Mouse (Mus musculus): ENCODE measurements around the gene Zfp568. TPM values are rescaled to one million over a fixed set of nuclear protein-coding genes. Genes with fewer than 3 reads are reported as not detected.

Gene Zfp568
- 35.6 and 37.3 TPM in 2 replicates for polyA plus RNA-seq (2016; fragmentation: Nextera tagmentation; extraction: Ambion mirVana)

DNA sequence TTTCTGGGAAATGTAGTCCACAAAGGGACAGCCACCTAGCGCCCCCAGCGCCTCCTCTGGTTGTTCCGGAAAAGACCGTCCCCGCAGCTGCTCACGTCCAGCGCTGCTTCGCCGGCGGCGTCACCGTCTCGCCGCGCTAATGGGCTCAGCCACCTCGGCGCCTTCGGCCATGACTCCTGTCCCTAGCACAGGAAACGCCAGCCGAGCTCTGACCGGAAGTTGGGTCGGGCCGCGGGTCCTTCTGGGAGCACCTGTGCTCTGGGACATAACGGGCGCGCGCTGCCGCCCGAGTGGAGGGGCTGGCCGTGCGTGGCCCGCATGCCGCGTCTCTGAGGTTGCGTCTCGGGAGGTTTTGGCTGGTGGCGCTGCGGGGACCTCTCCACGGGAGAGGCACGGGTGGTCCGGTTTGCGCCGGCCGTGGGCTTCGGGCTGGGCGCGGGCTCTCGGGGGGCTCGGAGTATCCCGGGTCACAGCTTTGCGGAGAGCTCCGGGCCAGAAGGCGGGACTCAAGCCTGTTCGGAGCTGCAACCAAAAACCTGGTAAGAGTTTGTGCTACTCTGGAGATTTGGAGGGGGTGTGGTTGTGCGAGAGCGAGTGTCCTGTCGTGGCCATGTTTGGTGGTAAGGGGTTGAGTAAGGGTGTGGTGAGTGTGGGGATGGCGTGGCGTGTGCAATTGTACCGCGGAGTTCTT, at the start of gene Zfp568:
Gene Zfp568 (plus strand): TSS at position 266 of the 691 bp plus-strand sequence.
- peak; percentile 97 for DNase-seq (ENCODE audit: low spot score)
- Histone ChIP-seq H3K4me3 (peak within 1 kb of the TSS; percentile 80), H3K4me1 (peaks cover 20% of the 10 kb centered on the region), H3K36me3 (peaks cover 35% of the 10 kb centered on the region), H3K27me3 (ENCODE audit: low read depth, poor library complexity, severe bottlenecking) (no peaks in the 10 kb centered on the region), H3K9me3 (replicated peaks) (no peaks in the 10 kb centered on the region), H3K27ac (peak within 1 kb of the TSS; percentile 95)
- WGBS: under 1% methylated on average over 62 of the region's 62 CpGs

DNA sequence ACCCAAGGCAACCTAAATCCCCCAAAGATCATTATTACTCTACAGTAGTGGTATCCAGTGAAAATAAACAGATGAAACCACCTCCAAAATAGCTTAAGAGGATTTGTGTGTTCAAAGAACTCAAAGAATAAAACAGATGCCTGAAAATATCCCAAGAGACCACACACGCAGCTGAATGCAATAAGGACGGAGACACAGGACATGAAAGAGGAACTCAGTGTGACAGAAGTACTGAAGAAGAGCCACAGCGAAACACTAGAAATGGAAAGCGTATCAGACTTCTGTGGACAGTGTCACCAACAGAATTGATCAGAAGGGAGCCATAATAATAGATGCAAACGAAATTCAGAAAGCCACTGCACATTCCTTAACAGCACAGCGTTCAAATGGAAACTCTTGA, 44.9 kb upstream of the Zfp568 start:
- Histone ChIP-seq H3K27me3 (ENCODE audit: low read depth, poor library complexity, severe bottlenecking) (no peaks in the 10 kb centered on the region), H3K4me3 (no peak overlapping the region), H3K27ac (no peak overlapping the region), H3K9me3 (replicated peaks) (no peaks in the 10 kb centered on the region), H3K36me3 (peaks cover 85% of the 10 kb centered on the region), H3K4me1 (no peaks in the 10 kb centered on the region)
- WGBS: 91% methylated on average over 6 of the region's 6 CpGs
- no peak for DNase-seq (ENCODE audit: low spot score)

DNA sequence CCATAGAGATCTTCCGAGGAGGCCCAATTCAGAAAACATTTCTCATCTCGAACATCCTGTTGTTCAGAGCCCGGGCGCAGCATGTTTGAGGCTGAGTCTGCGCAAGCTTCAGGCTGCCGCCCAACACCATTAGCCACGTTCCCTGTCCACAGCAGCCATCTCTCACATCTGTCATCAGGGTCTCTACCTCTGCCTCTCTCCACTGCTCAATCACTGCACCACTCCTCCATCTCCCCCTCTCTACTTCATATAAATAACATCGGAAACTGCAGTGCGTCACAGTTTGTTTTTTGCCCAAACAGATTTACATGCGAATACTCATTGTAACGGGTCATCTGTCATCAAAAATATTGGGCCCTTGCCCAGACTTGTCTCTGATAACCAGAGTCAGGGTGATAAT, 42.7 kb upstream of the Zfp568 start:
- DNase-seq (ENCODE audit: low spot score): no peak
- WGBS: 88% methylated on average over 11 of the region's 11 CpGs
- no peaks in the 10 kb centered on the region for H3K4me1 ChIP-seq
- H3K36me3 ChIP-seq: peaks cover 73% of the 10 kb centered on the region
- H3K27me3 ChIP-seq (ENCODE audit: low read depth, poor library complexity, severe bottlenecking): no peaks in the 10 kb centered on the region
- H3K4me3 ChIP-seq: no peak overlapping the region
- H3K27ac ChIP-seq: no peak overlapping the region
- no peaks in the 10 kb centered on the region for H3K9me3 ChIP-seq (replicated peaks)

DNA sequence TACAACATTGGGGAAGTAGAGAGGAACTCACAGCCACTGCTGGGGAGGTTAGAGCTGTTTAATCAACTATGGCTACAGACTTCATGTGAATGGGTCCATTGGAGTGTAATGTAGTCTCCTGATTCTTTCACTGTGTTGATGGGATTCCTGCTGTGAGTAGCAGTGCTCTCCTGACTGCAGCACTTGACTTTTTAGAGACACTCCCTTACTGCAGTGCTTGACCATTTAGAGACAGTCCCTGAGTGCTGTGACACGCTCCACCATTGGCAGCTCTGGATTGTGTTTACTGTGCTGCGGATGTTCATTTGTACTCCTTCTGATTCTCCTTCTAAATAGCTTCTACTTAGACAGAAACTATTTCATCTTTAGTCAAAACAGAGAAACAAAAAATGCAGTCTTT, 41.0 kb upstream of the Zfp568 start:
- peaks cover 71% of the 10 kb centered on the region for H3K36me3 ChIP-seq
- 58% methylated on average over 2 of the region's 2 CpGs for WGBS
- no peaks in the 10 kb centered on the region for H3K4me1 ChIP-seq
- H3K9me3 ChIP-seq (replicated peaks): no peaks in the 10 kb centered on the region
- DNase-seq (ENCODE audit: low spot score): no peak
- no peaks in the 10 kb centered on the region for H3K27me3 ChIP-seq (ENCODE audit: low read depth, poor library complexity, severe bottlenecking)
- no peak overlapping the region for H3K27ac ChIP-seq
- no peak overlapping the region for H3K4me3 ChIP-seq

DNA sequence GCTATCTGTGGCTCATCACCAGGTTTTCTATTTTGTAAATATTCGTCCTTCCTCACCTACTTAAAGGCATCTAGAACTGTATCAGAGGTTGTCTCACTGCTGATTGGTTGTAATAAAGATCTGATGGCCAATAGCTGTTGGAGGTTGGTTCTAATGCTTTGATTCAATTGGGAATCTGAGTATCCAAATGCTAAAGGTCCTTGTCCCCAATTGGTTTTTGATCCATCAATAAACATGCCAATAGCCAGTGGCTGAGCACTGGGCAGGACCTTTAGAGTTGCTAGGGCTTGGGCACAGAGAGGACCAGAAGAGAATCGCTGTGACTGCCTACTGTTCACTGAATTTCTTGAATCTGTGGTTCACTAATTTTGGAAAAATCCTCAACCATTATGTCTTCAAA, 40.0 kb upstream of the Zfp568 start:
- Histone ChIP-seq H3K36me3 (peaks cover 73% of the 10 kb centered on the region), H3K4me3 (no peak overlapping the region), H3K9me3 (replicated peaks) (no peaks in the 10 kb centered on the region), H3K27me3 (ENCODE audit: low read depth, poor library complexity, severe bottlenecking) (no peaks in the 10 kb centered on the region), H3K4me1 (no peaks in the 10 kb centered on the region), H3K27ac (no peak overlapping the region)
- no peak for DNase-seq (ENCODE audit: low spot score)
- WGBS: 76% methylated on average over 2 of the region's 2 CpGs

DNA sequence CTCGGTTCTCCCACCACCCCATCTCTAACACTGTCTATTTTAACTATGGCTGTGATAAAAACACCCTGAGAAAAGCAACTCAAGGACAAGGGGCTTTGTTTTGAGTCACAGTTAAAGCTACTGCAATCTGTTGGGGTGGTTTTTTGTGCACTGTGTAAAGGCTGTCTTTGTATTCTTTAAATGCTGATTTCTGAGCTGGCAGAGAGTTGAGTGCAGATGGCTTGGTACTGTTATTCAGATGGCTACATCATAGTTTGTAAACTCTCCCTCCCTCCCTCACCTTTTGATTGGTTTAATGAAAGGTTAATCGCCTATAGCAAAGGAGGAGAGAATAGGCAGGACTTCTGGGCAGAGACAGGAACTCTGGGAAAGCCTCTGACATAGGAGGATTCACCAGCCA, 39.6 kb upstream of the Zfp568 start:
- no peaks in the 10 kb centered on the region for H3K27me3 ChIP-seq (ENCODE audit: low read depth, poor library complexity, severe bottlenecking)
- peaks cover 77% of the 10 kb centered on the region for H3K36me3 ChIP-seq
- no peaks in the 10 kb centered on the region for H3K9me3 ChIP-seq (replicated peaks)

DNA sequence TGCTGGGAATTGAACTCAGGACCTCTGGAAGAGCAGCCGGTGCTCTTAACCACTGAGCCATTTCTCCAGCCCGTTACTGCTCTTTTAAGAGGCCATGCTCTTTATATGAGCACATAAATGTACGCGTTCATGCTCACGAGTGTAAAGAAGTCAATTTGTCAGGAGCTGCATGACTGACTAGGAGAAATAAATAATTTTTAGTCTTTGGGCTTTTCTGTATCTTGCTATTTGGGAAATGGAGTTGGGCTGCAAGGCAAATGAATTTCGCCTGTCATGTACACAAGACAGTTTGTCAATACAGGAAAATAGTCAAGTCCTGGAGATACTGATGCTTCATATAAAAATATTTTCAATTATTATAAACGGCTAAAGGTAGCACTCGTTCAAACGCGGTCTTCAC, 30.7 kb upstream of the Zfp568 start:
- Histone ChIP-seq H3K36me3 (peaks cover 35% of the 10 kb centered on the region), H3K4me3 (peak overlapping the region; percentile 78), H3K9me3 (replicated peaks) (no peaks in the 10 kb centered on the region), H3K4me1 (peaks cover 8% of the 10 kb centered on the region), H3K27me3 (ENCODE audit: low read depth, poor library complexity, severe bottlenecking) (no peaks in the 10 kb centered on the region), H3K27ac (peak overlapping the region; percentile 97)
- no peak for DNase-seq (ENCODE audit: low spot score)
- WGBS: 60% methylated on average over 10 of the region's 10 CpGs

More for the DNA sequence above, 39.6 kb upstream of the Zfp568 start:
- 86% methylated on average over 2 of the region's 2 CpGs for WGBS
- no peak for DNase-seq (ENCODE audit: low spot score)
- Histone ChIP-seq H3K4me3 (no peak overlapping the region), H3K4me1 (no peaks in the 10 kb centered on the region), H3K27ac (no peak overlapping the region)

DNA sequence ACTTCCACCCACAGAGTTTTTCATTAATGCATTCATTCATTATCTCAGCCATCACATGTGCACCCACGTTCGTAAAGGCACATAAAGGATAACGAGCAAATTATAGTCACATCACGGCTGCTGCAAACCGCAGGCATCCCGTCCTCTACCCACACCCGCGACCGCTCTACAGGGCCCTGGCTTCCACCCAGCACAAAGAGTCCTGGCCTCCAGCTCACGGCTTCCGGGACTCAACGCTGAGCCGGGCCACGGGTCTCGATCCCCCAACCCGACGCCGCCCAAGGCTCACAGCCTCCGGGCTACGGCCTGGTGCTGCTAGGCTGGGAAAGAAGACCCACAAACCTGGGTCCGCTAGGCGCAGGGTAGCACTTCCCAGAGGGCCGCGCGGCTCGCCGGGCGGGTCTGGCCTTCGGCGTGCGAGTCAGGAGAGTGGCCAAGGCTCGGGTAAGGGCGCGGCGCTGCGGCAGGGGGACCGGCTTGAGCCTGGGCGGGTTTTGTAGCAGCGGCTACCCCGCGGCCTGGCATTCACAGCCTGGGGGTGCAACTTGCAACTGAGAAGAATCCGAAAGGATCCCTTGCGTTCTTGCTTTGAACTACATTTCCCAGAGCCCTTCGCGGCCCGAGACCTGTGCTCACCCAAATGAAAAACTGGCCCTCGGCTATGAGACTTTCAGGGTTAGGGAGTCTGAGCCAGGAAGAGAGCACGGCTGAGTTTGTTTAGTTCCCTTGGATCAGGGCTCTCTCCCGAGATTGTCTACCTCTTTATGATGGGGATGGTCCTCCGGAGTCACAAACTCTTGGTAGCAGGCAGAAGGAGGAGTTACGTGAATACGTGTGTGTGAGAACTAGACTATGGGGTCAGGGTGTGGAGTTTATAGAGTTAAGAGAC, 30.0 kb upstream of the Zfp568 start, which contains the start of gene Zfp74:
Gene Zfp74 (minus strand): TSS at position 577 of the 889 bp plus-strand sequence.
- Histone ChIP-seq H3K9me3 (replicated peaks) (no peaks in the 10 kb centered on the region), H3K36me3 (peaks cover 28% of the 10 kb centered on the region), H3K4me1 (peaks cover 8% of the 10 kb centered on the region), H3K27ac (peak within 1 kb of the TSS; percentile 97), H3K4me3 (peak within 1 kb of the TSS; percentile 78), H3K27me3 (ENCODE audit: low read depth, poor library complexity, severe bottlenecking) (no peaks in the 10 kb centered on the region)
- WGBS: 3% methylated on average over 52 of the region's 52 CpGs
- DNase-seq (ENCODE audit: low spot score): peak; percentile 87

DNA sequence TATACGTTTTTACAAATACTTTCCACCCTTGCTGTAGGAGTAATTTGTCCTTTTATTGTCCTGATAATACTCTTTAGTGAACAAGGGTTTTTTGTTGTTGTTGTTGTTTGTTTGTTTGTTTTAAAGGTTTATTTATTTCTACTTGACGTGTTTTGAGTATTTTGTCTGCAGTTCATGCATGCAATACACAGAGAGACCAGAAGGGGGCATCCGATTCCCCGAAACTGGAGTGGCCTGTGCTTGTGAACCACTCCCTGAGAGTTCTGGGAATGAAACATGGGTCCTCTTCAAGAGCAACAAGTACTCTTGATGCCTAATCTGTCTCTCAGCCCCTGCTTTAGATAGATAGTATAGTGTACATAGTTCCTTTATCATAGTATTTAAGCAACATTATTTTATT, 29.0 kb upstream of the Zfp568 start:
- peak overlapping the region; percentile 78 for H3K4me3 ChIP-seq
- peak overlapping the region; percentile 97; the same call in 1 of the 2 replicates for H3K27ac ChIP-seq
- peaks cover 19% of the 10 kb centered on the region for H3K36me3 ChIP-seq
- H3K27me3 ChIP-seq (ENCODE audit: low read depth, poor library complexity, severe bottlenecking): no peaks in the 10 kb centered on the region
- peak; percentile 64 for DNase-seq (ENCODE audit: low spot score)
- H3K4me1 ChIP-seq: peaks cover 8% of the 10 kb centered on the region
- WGBS: 30% methylated on average over 4 of the region's 4 CpGs
- no peaks in the 10 kb centered on the region for H3K9me3 ChIP-seq (replicated peaks)

DNA sequence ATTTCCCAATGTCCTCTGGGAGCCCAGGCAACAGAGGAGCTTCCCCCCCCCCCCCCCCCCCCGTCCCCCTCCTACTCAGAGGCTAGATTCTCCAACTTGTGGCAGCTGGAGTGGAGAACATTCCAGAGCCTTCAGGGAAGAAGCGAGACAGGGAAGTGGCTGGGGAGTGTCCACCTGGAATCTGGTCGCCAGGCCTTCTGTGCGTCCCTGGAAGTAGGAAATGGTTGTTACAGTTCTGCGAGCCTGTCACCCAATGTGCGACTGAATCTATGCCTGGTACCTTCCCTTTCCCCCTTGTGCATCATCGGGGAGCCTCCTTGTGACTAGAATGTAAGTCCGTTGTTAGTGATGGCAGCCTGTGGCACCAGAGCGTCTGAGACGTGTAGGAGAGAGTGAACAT, 27.5 kb upstream of the Zfp568 start:
- Histone ChIP-seq H3K9me3 (replicated peaks) (no peaks in the 10 kb centered on the region), H3K4me3 (no peak overlapping the region), H3K4me1 (peaks cover 8% of the 10 kb centered on the region), H3K27ac (no peak overlapping the region), H3K27me3 (ENCODE audit: low read depth, poor library complexity, severe bottlenecking) (no peaks in the 10 kb centered on the region), H3K36me3 (peaks cover 4% of the 10 kb centered on the region)
- DNase-seq (ENCODE audit: low spot score): no peak
- 67% methylated on average over 10 of the region's 10 CpGs for WGBS

DNA sequence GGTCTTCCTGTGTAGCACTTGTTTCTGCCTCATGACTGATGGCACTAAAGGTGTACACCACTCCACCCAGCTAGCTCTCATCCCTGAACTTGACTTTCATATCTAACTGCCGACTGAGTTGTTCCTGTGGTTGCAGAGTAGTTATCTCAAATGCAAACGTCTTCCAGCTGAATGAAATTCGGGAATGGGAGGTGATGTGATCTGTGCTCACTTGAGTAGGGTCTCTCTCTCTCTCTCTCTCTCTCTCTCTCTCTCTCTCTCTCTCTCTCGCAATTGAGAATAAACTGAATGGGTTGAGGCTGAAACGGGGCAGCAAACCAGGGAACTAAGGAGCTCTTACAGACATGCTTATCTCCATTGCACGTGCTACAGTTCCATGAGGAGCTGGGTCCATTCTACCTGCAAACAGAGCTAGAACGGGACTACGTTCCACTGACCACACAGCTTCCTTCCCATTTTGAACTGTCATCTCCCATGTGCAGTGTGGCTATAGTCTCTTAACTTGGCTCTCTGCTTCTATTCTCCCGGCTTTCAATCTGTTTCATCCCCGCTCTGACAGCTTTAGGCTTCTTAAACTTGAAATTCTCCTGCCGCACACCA, 25.5 kb upstream of the Zfp568 start:
- Histone ChIP-seq H3K27me3 (ENCODE audit: low read depth, poor library complexity, severe bottlenecking) (no peaks in the 10 kb centered on the region), H3K9me3 (replicated peaks) (no peaks in the 10 kb centered on the region), H3K36me3 (no peaks in the 10 kb centered on the region), H3K4me1 (peaks cover 8% of the 10 kb centered on the region), H3K27ac (no peak overlapping the region), H3K4me3 (no peak overlapping the region)
- 84% methylated on average over 11 of the region's 11 CpGs for WGBS
- DNase-seq (ENCODE audit: low spot score): no peak

DNA sequence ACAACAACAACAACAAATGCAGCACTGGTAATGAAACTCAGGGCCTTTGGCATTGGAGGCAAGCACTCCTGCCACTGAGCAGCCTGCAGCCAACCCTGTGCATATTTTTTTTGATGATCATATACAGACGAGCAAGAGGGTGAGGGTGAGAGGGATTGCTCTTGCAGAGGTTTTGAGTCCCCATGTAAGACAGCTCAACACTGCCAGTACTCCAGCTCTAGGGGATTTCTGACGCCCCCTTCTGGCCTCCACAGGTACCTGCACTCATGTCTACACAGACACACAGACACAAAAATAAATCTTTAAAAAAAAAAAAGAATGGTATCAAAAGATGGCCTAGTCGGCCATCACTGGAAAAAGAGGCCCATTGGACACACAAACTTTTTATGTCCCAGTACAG, 24.8 kb upstream of the Zfp568 start:
- Histone ChIP-seq H3K4me3 (no peak overlapping the region), H3K27ac (no peak overlapping the region), H3K9me3 (replicated peaks) (no peaks in the 10 kb centered on the region), H3K4me1 (0 out of 2 replicates have a peak, but pooled peaks cover 5% of the 10 kb centered on the region), H3K27me3 (ENCODE audit: low read depth, poor library complexity, severe bottlenecking) (no peaks in the 10 kb centered on the region), H3K36me3 (no peaks in the 10 kb centered on the region)
- 54% methylated on average over 3 of the region's 3 CpGs for WGBS
- no peak for DNase-seq (ENCODE audit: low spot score)
